Mouse (Mus musculus): Measurements from ENCODE around the gene Gm19402. TPM values are rescaled to one million over a fixed set of nuclear protein-coding genes. Genes with fewer than 3 reads are reported as not detected.

Gm19402 gene
- polyA plus RNA-seq, 1 experiment from 2014 or later, result not detected

DNA sequence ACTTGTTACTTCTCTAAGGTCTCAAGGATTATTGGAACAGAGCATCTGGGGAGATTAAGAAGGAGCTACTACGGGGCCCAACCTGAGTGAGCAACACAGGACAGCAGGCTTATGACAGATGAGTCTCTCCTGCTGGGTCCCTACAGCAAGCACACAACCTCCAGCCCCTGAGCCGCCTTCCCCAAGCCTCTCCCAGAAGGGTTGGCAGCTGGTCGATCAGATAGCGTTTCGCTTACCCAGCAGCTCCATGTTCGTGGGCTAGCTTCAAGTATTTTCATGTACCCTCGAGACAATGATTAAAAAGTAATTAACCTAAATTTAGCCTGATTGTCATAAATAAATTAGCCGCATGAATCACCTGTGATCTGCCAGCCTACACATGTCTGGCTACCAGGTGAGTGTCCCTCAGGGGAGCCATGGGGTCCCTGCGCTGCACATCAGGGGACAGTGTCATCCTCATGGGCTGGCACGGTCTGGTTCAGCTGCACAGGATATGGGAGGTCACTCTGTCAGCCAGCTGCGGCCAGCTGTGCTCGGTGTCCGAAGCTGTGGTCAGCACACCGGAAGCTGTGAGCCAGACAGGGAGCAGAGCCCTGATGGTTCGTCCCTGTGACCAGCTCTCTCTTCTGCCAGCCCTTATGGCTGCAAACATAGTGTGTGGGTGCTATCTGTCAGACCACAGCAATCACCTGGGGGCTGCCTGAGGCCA is 32.1 kb downstream of the Gm19402 start:
- Histone ChIP-seq H3K36me3 (replicated peaks) (no peaks in the 10 kb centered on the region), H3K4me2 (no peak overlapping the region), H3K9ac (no peak overlapping the region), H3K4me3 (no peak overlapping the region), H3K4me1 (0 out of 2 replicates have a peak, but pooled peaks cover 4% of the 10 kb centered on the region), H3K27ac (no peak overlapping the region), H3K27me3 (replicated peaks) (no peaks in the 10 kb centered on the region), H3K9me3 (no peaks in the 10 kb centered on the region)
- 73% methylated on average over 15 of the region's 15 CpGs for WGBS
- no peak for ATAC-seq (replicated peaks)

DNA sequence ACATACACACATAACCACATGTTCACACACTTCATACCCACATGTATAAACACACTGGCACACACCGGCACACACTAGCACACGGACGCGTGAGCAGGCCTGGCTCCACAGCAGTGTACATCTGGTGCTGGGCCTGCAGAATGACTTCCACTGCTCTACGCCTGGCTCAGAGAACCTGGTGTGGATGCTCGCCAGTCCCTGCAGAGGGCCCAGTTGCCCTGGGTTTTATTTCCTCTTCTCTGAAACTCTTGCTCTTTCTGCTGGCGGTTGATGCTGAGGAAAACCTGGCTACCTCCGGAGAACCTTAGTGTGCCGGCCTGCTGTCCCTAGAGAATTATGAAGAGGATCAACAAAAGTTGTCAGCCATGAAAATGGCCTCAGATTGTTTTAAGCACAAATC is 38.5 kb downstream of the Gm19402 start:
- Histone ChIP-seq H3K36me3 (replicated peaks) (no peaks in the 10 kb centered on the region), H3K4me3 (no peak overlapping the region), H3K27me3 (replicated peaks) (no peaks in the 10 kb centered on the region), H3K9me3 (no peaks in the 10 kb centered on the region), H3K4me2 (no peak overlapping the region), H3K4me1 (no peaks in the 10 kb centered on the region), H3K27ac (no peak overlapping the region), H3K9ac (no peak overlapping the region)
- 85% methylated on average over 9 of the region's 9 CpGs for WGBS
- no peak for ATAC-seq (replicated peaks)

GRCm38 (mm10) chr10:77647901-77648300 is 42.7 kb downstream of the Gm19402 start:
- Histone ChIP-seq H3K4me3 (no peak overlapping the region), H3K27me3 (replicated peaks) (no peaks in the 10 kb centered on the region), H3K36me3 (replicated peaks) (peaks cover 17% of the 10 kb centered on the region; the same call in 1 of the 2 replicates), H3K9me3 (no peaks in the 10 kb centered on the region), H3K27ac (no peak overlapping the region), H3K9ac (no peak overlapping the region), H3K4me2 (no peak overlapping the region), H3K4me1 (no peaks in the 10 kb centered on the region)
- no peak for ATAC-seq (replicated peaks)
- 89% methylated on average over 8 of the region's 8 CpGs for WGBS

GRCm38 (mm10) chr10:77647461-77647860 is 43.1 kb downstream of the Gm19402 start:
- H3K4me1 ChIP-seq, result no peaks in the 10 kb centered on the region
- no peak overlapping the region for H3K9ac ChIP-seq
- no peaks in the 10 kb centered on the region for H3K27me3 ChIP-seq (replicated peaks)
- ATAC-seq (replicated peaks), result no peak
- no peaks in the 10 kb centered on the region for H3K9me3 ChIP-seq
- whole genome bisulfite sequencing, result 71% methylated on average over 1 of the region's 1 CpGs
- no peak overlapping the region for H3K27ac ChIP-seq
- H3K4me3 ChIP-seq, result no peak overlapping the region
- peaks cover 17% of the 10 kb centered on the region; the same call in 1 of the 2 replicates for H3K36me3 ChIP-seq (replicated peaks)
- H3K4me2 ChIP-seq, result no peak overlapping the region

- Histone ChIP-seq H3K36me3 (replicated peaks) (peaks cover 29% of the 10 kb centered on the region; the same call in 1 of the 2 replicates), H3K27me3 (replicated peaks) (no peaks in the 10 kb centered on the region), H3K27ac (no peak overlapping the region), H3K9ac (no peak overlapping the region), H3K9me3 (no peaks in the 10 kb centered on the region), H3K4me3 (no peak overlapping the region), H3K4me2 (no peak overlapping the region), H3K4me1 (no peaks in the 10 kb centered on the region)
- no peak for ATAC-seq (replicated peaks)
- WGBS, result 97% methylated on average over 5 of the region's 5 CpGs
Measured at GRCm38 (mm10) chr10:77645571-77645970, 45.0 kb downstream of the Gm19402 start.

DNA sequence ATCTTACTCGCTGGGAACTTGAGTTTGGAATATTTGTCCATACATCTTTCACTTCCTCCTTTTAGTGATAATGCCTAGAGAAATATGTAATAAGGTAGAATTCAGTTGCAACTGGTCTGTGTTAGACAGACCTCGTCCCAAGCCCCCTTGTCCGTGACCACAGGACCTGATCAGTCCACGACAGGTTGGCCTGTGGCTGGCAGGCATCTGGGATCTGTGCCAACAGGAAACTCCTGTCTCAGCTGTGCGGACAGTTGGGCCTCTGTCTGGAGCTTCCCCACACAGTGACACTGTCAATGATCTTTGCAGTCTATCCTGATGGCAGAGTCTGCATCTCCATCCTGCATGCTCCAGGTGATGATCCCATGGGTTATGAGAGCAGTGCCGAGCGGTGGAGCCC is 47.4 kb downstream of the Gm19402 start:
- no peaks in the 10 kb centered on the region for H3K9me3 ChIP-seq
- peaks cover 29% of the 10 kb centered on the region; the same call in 1 of the 2 replicates for H3K36me3 ChIP-seq (replicated peaks)
- H3K27me3 ChIP-seq (replicated peaks), result no peaks in the 10 kb centered on the region
- 86% methylated on average over 7 of the region's 7 CpGs for WGBS
- no peak overlapping the region for H3K27ac ChIP-seq
- H3K4me1 ChIP-seq, result 0 out of 2 replicates have a peak, but pooled peaks cover 5% of the 10 kb centered on the region
- no peak overlapping the region for H3K9ac ChIP-seq
- H3K4me2 ChIP-seq, result no peak overlapping the region
- no peak for ATAC-seq (replicated peaks)
- no peak overlapping the region for H3K4me3 ChIP-seq

MicroRNAs encoded within 50 kb of the gene (microRNA counts, 519-probe panel; counts per million panel counts)
- microRNA mmu-miR-1930, result not detected

Small RNAs within 50 kb of the gene (microRNA-seq; reads per million reads assigned to microRNA genes)
- gene Mir1930, result 12.7 reads per million, percentile 31 among the genes with 10 or more reads in this experiment

Other genes starting within 250 kb of the Gm19402 start
- 48.0 and 52.8 TPM in 2 replicates for gene Fam207a, start 175.0 kb downstream of the Gm19402 start, polyA plus RNA-seq (2015; fragmentation: Nextera tagmentation; extraction: Ambion mirVana)
- gene Itgb2, start 160.5 kb downstream of the Gm19402 start, polyA plus RNA-seq (2015; fragmentation: Nextera tagmentation; extraction: Ambion mirVana), result 0.81 and 0.87 TPM in 2 replicates
- 68.6 and 72.0 TPM in 2 replicates for gene Pttg1ip, start 109.0 kb downstream of the Gm19402 start, polyA plus RNA-seq (2015; fragmentation: Nextera tagmentation; extraction: Ambion mirVana)
- 308 and 325 TPM in 2 replicates for gene Sumo3, start 84.7 kb downstream of the Gm19402 start, polyA plus RNA-seq (2015; fragmentation: Nextera tagmentation; extraction: Ambion mirVana)
- 2.5 TPM in 1 of 2 replicates, not detected in the other for gene Gm49325, start 84.6 kb downstream of the Gm19402 start, polyA plus RNA-seq (2015; fragmentation: Nextera tagmentation; extraction: Ambion mirVana)
- 91.1 and 97.2 TPM in 2 replicates for gene Ube2g2, start 68.5 kb downstream of the Gm19402 start, polyA plus RNA-seq (2015; fragmentation: Nextera tagmentation; extraction: Ambion mirVana)
- gene Tspear, start 4.2 kb downstream of the Gm19402 start, polyA plus RNA-seq (2015; fragmentation: Nextera tagmentation; extraction: Ambion mirVana), result 1.5 and 1.7 TPM in 2 replicates
- gene Gm9508, start 6.5 kb upstream of the Gm19402 start, polyA plus RNA-seq (2015; fragmentation: Nextera tagmentation; extraction: Ambion mirVana), result not detected in 2 replicates
- gene Gm10272, start 15.9 kb upstream of the Gm19402 start, polyA plus RNA-seq (2015; fragmentation: Nextera tagmentation; extraction: Ambion mirVana), result not detected in 2 replicates
- gene Gm10024, start 20.7 kb upstream of the Gm19402 start, polyA plus RNA-seq (2015; fragmentation: Nextera tagmentation; extraction: Ambion mirVana), result not detected in 2 replicates
- gene Gm10142, start 25.1 kb upstream of the Gm19402 start, polyA plus RNA-seq (2015; fragmentation: Nextera tagmentation; extraction: Ambion mirVana), result not detected in 2 replicates
- gene Krtap12-1, start 29.8 kb upstream of the Gm19402 start, polyA plus RNA-seq (2015; fragmentation: Nextera tagmentation; extraction: Ambion mirVana), result not detected in 2 replicates
- gene Gm10100, start 35.7 kb upstream of the Gm19402 start, polyA plus RNA-seq (2015; fragmentation: Nextera tagmentation; extraction: Ambion mirVana), result not detected in 2 replicates
- not detected in 2 replicates for gene Gm18596, start 51.9 kb upstream of the Gm19402 start, polyA plus RNA-seq (2015; fragmentation: Nextera tagmentation; extraction: Ambion mirVana)
- gene Gm9736, start 60.6 kb upstream of the Gm19402 start, polyA plus RNA-seq (2015; fragmentation: Nextera tagmentation; extraction: Ambion mirVana), result not detected in 2 replicates
- not detected in 2 replicates for gene Gm3233, start 68.9 kb upstream of the Gm19402 start, polyA plus RNA-seq (2015; fragmentation: Nextera tagmentation; extraction: Ambion mirVana)
- gene Gm3238, start 80.6 kb upstream of the Gm19402 start, polyA plus RNA-seq (2015; fragmentation: Nextera tagmentation; extraction: Ambion mirVana), result not detected in 2 replicates
- gene Gm7138, start 86.2 kb upstream of the Gm19402 start, polyA plus RNA-seq (2015; fragmentation: Nextera tagmentation; extraction: Ambion mirVana), result not detected in 2 replicates
- not detected in 2 replicates for gene Gm3250, start 91.8 kb upstream of the Gm19402 start, polyA plus RNA-seq (2015; fragmentation: Nextera tagmentation; extraction: Ambion mirVana)
- not detected in 2 replicates for gene Gm7137, start 97.4 kb upstream of the Gm19402 start, polyA plus RNA-seq (2015; fragmentation: Nextera tagmentation; extraction: Ambion mirVana)
- gene Gm9639, start 104.3 kb upstream of the Gm19402 start, polyA plus RNA-seq (2015; fragmentation: Nextera tagmentation; extraction: Ambion mirVana), result not detected in 2 replicates
- gene Gm19668, start 108.4 kb upstream of the Gm19402 start, polyA plus RNA-seq (2015; fragmentation: Nextera tagmentation; extraction: Ambion mirVana), result not detected in 2 replicates
- gene Gm9507, start 121.1 kb upstream of the Gm19402 start, polyA plus RNA-seq (2015; fragmentation: Nextera tagmentation; extraction: Ambion mirVana), result not detected in 2 replicates
- not detected in 2 replicates for gene Gm2696, start 123.9 kb upstream of the Gm19402 start, polyA plus RNA-seq (2015; fragmentation: Nextera tagmentation; extraction: Ambion mirVana)
- not detected in 2 replicates for gene Krtap10-4, start 136.3 kb upstream of the Gm19402 start, polyA plus RNA-seq (2015; fragmentation: Nextera tagmentation; extraction: Ambion mirVana)
- gene Krtap10-10, start 145.2 kb upstream of the Gm19402 start, polyA plus RNA-seq (2015; fragmentation: Nextera tagmentation; extraction: Ambion mirVana), result not detected in 2 replicates
- not detected in 2 replicates for gene Gm36176, start 156.0 kb upstream of the Gm19402 start, polyA plus RNA-seq (2015; fragmentation: Nextera tagmentation; extraction: Ambion mirVana)
- gene Gm10318, start 162.1 kb upstream of the Gm19402 start, polyA plus RNA-seq (2015; fragmentation: Nextera tagmentation; extraction: Ambion mirVana), result not detected in 2 replicates
- not detected in 2 replicates for gene Gm3285, start 171.2 kb upstream of the Gm19402 start, polyA plus RNA-seq (2015; fragmentation: Nextera tagmentation; extraction: Ambion mirVana)
- gene Lrrc3, start 211.8 kb upstream of the Gm19402 start, polyA plus RNA-seq (2015; fragmentation: Nextera tagmentation; extraction: Ambion mirVana), result 24.2 and 24.3 TPM in 2 replicates

Data from midbrain, embryonic 15.5 days (tissue).